Mouse (Mus musculus) neural tube, embryonic 15.5 days (tissue): ENCODE measurements around the gene Bud31. TPM values are rescaled to one million over a fixed set of nuclear protein-coding genes. Genes with fewer than 3 reads are reported as not detected.
A peak's percentile ranks its signal among the peaks of the same experiment; 100 is the strongest.

ENCODE experiments used
- ATAC-seq: fragments of 200-750 bp; cut with Nextera tagmentation; 2 replicates; pipeline ENCODE4 v1.8.0; 2017; ENCODE audit warnings: mild to moderate bottlenecking, moderate TSS enrichment, moderate library complexity; ENCODE audit not compliant: low FRiP score
- H3K27ac ChIP-seq: fragments of 300-500 bp; sonication (generic); replicated peaks from 2 replicates; pipeline ENCODE4 v1.5.1; 2015; ENCODE audit warnings: mild to moderate bottlenecking, inconsistent platforms
- H3K27me3 ChIP-seq: fragments of 300-500 bp; sonication (generic); replicated peaks from 2 replicates; pipeline ENCODE4 v1.6.1; 2015; ENCODE audit warnings: inconsistent platforms
- H3K36me3 ChIP-seq: fragments of 300-500 bp; sonication (generic); 2 replicates; pipeline ENCODE4 v1.6.1; 2015; ENCODE audit warnings: inconsistent platforms
- H3K4me1 ChIP-seq: fragments of 300-500 bp; sonication (generic); 2 replicates; pipeline ENCODE4 v1.6.1; 2015; ENCODE audit warnings: inconsistent platforms
- H3K4me2 ChIP-seq: fragments of 300-500 bp; sonication (generic); 2 replicates; pipeline ENCODE4 v1.6.1; 2015; ENCODE audit warnings: inconsistent platforms, mild to moderate bottlenecking, moderate library complexity
- H3K4me3 ChIP-seq: fragments of 300-500 bp; sonication (generic); replicated peaks from 2 replicates; pipeline ENCODE4 v1.5.1; 2015; ENCODE audit warnings: mild to moderate bottlenecking, inconsistent platforms
- H3K9ac ChIP-seq: fragments of 300-500 bp; sonication (generic); replicated peaks from 2 replicates; pipeline ENCODE4 v1.6.1; 2015; ENCODE audit warnings: mild to moderate bottlenecking, inconsistent platforms
- H3K9me3 ChIP-seq: fragments of 300-500 bp; sonication (generic); replicated peaks from 2 replicates; pipeline ENCODE4 v1.6.1; 2016; ENCODE audit warnings: inconsistent platforms
- WGBS: fragments of 180-500 bp; shearing (Covaris S2); methylation state at CpG from one replicate; pipeline ENCODE4 v1.1.7; 2015; ENCODE audit warnings: mixed read lengths; 5-methylcytosine and 5-hydroxymethylcytosine counted together
- polyA plus RNA-seq: library from polyadenylated mRNA; unstranded; fragments of >200 nt; fragmentation: Nextera tagmentation; extraction: Ambion mirVana; gene quantifications from 2 replicates; pipeline ENCODE4 v1.2.1, GENCODE M21; 2015

Bud31 gene
- polyA plus RNA-seq, 1 experiment from 2014 or later = 184 TPM

GRCm38 (mm10) chr5:145114071-145114605 lies 26.0 kb upstream of the Bud31 start, which contains the start of gene Arpc1b:
Gene Arpc1b, plus strand, starts transcription at chr5:145114215.
- under 1% methylated on average over 51 of the region's 53 CpGs for WGBS
- no peak within 1 kb of the TSS for H3K27ac ChIP-seq

DNA sequence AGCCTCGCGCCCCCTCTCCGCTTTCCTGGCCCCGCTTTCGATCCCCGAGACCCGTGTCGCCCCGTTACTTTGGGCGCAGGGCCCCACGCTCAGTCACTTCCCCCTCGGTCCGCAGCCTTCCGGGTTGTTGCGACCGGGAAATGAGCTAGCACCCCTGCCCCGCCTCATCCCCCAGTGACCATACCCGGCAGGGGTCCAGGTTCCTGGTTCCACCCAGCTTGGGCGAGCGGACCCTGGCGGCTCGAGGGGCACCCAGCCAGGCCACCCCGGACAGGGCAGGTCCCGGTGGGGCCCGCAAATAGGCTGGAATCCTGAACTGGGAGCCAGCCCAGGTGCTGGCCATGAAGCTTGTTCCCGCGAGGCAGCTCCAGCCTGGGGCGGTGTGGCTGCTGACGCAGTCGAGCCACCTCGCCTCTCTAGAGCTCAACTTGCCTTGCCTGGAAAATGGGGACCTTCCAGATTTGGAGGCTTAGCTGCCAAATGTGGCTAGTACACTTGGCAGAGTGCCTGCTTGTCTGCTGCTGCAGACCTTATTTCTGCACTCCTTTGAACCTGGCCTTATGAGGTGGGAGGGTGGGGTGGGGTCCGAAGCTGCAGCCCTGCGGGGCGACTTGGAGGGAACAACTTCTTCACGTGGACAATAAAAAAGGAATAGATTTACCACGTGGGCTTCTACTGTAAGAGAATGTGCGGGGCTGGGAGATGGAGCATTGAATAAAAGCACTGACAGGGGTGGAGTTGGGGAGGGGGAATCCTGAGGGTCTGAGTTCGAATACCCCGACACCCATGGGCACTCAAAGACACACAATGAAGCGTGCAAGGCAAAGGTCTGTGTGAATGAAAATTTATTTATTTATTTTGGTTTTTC lies 25.3 kb upstream of the Bud31 start:
- H3K9ac ChIP-seq = peak overlapping the region; percentile 36
- peak overlapping the region; percentile 41 for H3K4me3 ChIP-seq
- peaks cover 20% of the 10 kb centered on the region for H3K27me3 ChIP-seq
- no peak for ATAC-seq
- 15% methylated on average over 40 of the region's 40 CpGs for whole genome bisulfite sequencing
- peak overlapping the region; percentile 60 for H3K4me2 ChIP-seq
- peaks cover 17% of the 10 kb centered on the region for H3K4me1 ChIP-seq
- no peaks in the 10 kb centered on the region for H3K9me3 ChIP-seq
- peaks cover 15% of the 10 kb centered on the region for H3K36me3 ChIP-seq
- H3K27ac ChIP-seq = no peak overlapping the region

More at GRCm38 (mm10) chr5:145114071-145114605, 26.0 kb upstream of the Bud31 start, which contains the start of gene Arpc1b:
- no peaks in the 10 kb centered on the region for H3K9me3 ChIP-seq
- peaks cover 22% of the 10 kb centered on the region for H3K36me3 ChIP-seq
- H3K4me2 ChIP-seq = peak within 1 kb of the TSS; percentile 60
- peaks cover 17% of the 10 kb centered on the region for H3K4me1 ChIP-seq
- peak within 1 kb of the TSS; percentile 36 for H3K9ac ChIP-seq
- H3K27me3 ChIP-seq = peaks cover 20% of the 10 kb centered on the region
- H3K4me3 ChIP-seq = peak within 1 kb of the TSS; percentile 41
- ATAC-seq = peak; percentile 45; the same call in 1 of the 2 replicates

DNA sequence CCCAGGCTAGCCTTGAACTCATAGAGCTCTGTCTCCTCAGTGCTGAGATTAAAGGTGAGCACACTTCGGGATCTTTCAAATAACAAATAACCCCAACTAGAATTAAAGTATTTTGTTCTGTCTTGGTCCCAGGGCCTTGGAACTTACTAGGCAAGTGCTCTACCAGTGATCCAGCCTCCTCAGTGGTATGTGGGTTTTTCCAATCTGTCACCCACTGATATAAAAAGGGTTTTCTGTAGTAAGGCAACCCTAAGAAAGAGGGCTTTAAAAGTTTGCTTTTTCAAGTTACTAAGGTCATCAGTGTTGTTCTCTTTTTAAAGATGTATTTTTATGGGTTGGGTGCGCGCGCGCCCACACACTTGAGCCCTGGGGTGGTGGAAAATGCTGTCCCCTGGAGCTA lies 24.4 kb upstream of the Bud31 start:
- Histone ChIP-seq H3K4me1 (peaks cover 17% of the 10 kb centered on the region), H3K4me3 (no peak overlapping the region), H3K4me2 (peak overlapping the region; percentile 60), H3K9me3 (no peaks in the 10 kb centered on the region), H3K9ac (no peak overlapping the region), H3K36me3 (0 out of 2 replicates have a peak, but pooled peaks cover 6% of the 10 kb centered on the region), H3K27ac (peak overlapping the region; percentile 43; the same call in 1 of the 2 replicates), H3K27me3 (peaks cover 20% of the 10 kb centered on the region)
- no peak for ATAC-seq
- 93% methylated on average over 5 of the region's 5 CpGs for WGBS

GRCm38 (mm10) chr5:145116316-145116715 lies 23.8 kb upstream of the Bud31 start:
- H3K27me3 ChIP-seq = peaks cover 20% of the 10 kb centered on the region
- no peak for ATAC-seq
- H3K4me2 ChIP-seq = peak overlapping the region; percentile 60
- no peaks in the 10 kb centered on the region for H3K9me3 ChIP-seq
- no peak overlapping the region for H3K9ac ChIP-seq
- H3K4me1 ChIP-seq = peaks cover 17% of the 10 kb centered on the region
- H3K27ac ChIP-seq = peak overlapping the region; percentile 43; the same call in 1 of the 2 replicates
- H3K4me3 ChIP-seq = no peak overlapping the region
- 0 out of 2 replicates have a peak, but pooled peaks cover under 1% of the 10 kb centered on the region for H3K36me3 ChIP-seq
- 47% methylated on average over 4 of the region's 4 CpGs for WGBS

- Histone ChIP-seq H3K27me3 (peaks cover 20% of the 10 kb centered on the region), H3K4me3 (no peak overlapping the region), H3K4me1 (peaks cover 17% of the 10 kb centered on the region), H3K36me3 (no peaks in the 10 kb centered on the region), H3K9ac (no peak overlapping the region), H3K9me3 (no peaks in the 10 kb centered on the region), H3K4me2 (peak overlapping the region; percentile 15), H3K27ac (peak overlapping the region; percentile 23; the same call in 1 of the 2 replicates)
- 52% methylated on average over 10 of the region's 10 CpGs for WGBS
- no peak for ATAC-seq
These were observed 23.2 kb upstream of the Bud31 start for GRCm38 (mm10) chr5:145116916-145117315.

DNA sequence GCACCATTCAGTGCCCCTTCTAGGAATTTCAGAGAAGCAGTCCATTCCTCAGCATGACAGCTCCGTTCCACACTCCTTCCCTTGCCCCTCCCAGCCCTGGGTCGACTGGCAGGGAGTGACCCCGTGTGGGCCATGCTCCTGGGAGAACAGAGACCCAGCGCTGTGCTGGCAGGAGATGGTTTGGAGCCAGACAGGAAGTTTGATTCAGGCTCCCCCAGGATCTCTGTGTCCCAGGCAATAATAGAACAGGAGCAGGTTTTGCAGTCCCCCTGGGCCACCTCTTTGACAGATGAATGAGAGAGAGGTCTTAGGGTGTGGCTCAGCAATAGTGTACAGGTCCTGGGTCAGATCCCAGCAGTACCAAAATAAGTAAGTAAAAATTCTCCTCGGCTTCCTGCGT lies 22.2 kb upstream of the Bud31 start:
- no peak for ATAC-seq
- WGBS = 67% methylated on average over 6 of the region's 6 CpGs

GRCm38 (mm10) chr5:145118461-145118860 lies 21.7 kb upstream of the Bud31 start:
- ATAC-seq = no peak
- 86% methylated on average over 5 of the region's 5 CpGs for WGBS

More for the DNA sequence above, 22.2 kb upstream of the Bud31 start:
- Histone ChIP-seq H3K4me3 (no peak overlapping the region), H3K9me3 (no peaks in the 10 kb centered on the region), H3K4me2 (no peak overlapping the region), H3K4me1 (peaks cover 17% of the 10 kb centered on the region), H3K9ac (no peak overlapping the region), H3K27ac (no peak overlapping the region), H3K27me3 (peaks cover 20% of the 10 kb centered on the region), H3K36me3 (no peaks in the 10 kb centered on the region)

DNA sequence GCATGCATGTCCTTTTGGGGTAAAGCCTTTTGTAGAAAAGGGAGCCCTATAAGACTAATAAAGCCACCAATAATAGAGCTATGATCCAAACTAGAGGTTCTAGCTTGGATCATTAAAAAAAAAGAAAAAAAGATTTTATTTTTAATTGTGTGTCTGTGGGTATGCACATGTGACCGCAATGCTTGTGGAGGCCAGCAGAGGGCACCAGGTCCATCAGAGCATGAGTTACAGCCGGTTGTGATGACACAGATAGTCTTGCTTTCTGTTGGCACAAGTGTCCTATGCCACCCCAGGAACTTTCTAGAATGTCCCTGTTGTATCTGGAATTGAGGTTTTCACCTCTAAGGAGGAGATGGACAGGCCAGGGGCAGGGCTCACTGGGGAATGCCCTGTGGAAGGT lies 20.8 kb upstream of the Bud31 start:
- peaks cover 8% of the 10 kb centered on the region; the same call in 1 of the 2 replicates for H3K36me3 ChIP-seq
- H3K4me2 ChIP-seq = no peak overlapping the region
- H3K27me3 ChIP-seq = peaks cover 10% of the 10 kb centered on the region; the same call in 1 of the 2 replicates
- 94% methylated on average over 2 of the region's 2 CpGs for WGBS
- H3K9ac ChIP-seq = no peak overlapping the region
- no peak overlapping the region for H3K27ac ChIP-seq
- H3K4me3 ChIP-seq = no peak overlapping the region
- no peak for ATAC-seq
- peaks cover 11% of the 10 kb centered on the region for H3K4me1 ChIP-seq
- H3K9me3 ChIP-seq = no peaks in the 10 kb centered on the region

More at GRCm38 (mm10) chr5:145118461-145118860, 21.7 kb upstream of the Bud31 start:
- H3K9me3 ChIP-seq = no peaks in the 10 kb centered on the region
- no peaks in the 10 kb centered on the region for H3K36me3 ChIP-seq
- H3K9ac ChIP-seq = no peak overlapping the region
- no peak overlapping the region for H3K4me3 ChIP-seq
- peaks cover 19% of the 10 kb centered on the region for H3K27me3 ChIP-seq
- H3K27ac ChIP-seq = no peak overlapping the region
- H3K4me2 ChIP-seq = no peak overlapping the region
- peaks cover 17% of the 10 kb centered on the region for H3K4me1 ChIP-seq

DNA sequence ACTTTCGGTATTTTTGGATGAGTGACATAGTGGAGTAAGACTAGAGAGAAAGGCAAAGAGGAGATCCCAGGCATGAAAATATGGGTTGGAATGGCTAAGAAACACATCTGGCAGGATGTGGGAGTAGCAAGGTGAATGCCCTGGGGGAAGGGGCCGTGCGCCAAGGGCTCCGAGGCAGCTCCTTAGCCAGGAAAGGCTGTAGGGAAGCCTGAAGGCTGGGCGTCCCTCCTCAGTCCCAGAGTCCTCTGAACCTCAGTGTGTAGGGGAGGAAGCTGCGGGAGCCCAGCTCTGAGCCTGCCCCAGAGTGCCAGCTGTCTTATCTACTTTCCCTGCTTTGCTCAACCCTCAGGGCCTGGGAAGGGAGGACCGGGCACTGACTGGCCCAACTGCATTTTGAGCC lies 19.2 kb upstream of the Bud31 start:
- 78% methylated on average over 7 of the region's 7 CpGs for WGBS
- Histone ChIP-seq H3K4me1 (0 out of 2 replicates have a peak, but pooled peaks cover 3% of the 10 kb centered on the region), H3K9ac (no peak overlapping the region), H3K27ac (no peak overlapping the region), H3K4me3 (no peak overlapping the region), H3K27me3 (0 out of 2 replicates have a peak, but pooled peaks cover 5% of the 10 kb centered on the region), H3K36me3 (peaks cover 18% of the 10 kb centered on the region), H3K4me2 (no peak overlapping the region), H3K9me3 (no peaks in the 10 kb centered on the region)
- no peak for ATAC-seq

GRCm38 (mm10) chr5:145123396-145123795 lies 16.8 kb upstream of the Bud31 start:
- no peak overlapping the region for H3K4me2 ChIP-seq
- no peak overlapping the region for H3K9ac ChIP-seq
- no peak overlapping the region for H3K4me3 ChIP-seq
- WGBS = 96% methylated on average over 19 of the region's 19 CpGs
- no peak for ATAC-seq
- no peaks in the 10 kb centered on the region for H3K4me1 ChIP-seq
- H3K9me3 ChIP-seq = no peaks in the 10 kb centered on the region
- no peak overlapping the region for H3K27ac ChIP-seq
- H3K36me3 ChIP-seq = peaks cover 38% of the 10 kb centered on the region
- no peaks in the 10 kb centered on the region for H3K27me3 ChIP-seq

GRCm38 (mm10) chr5:145126580-145126979 lies 13.6 kb upstream of the Bud31 start:
- Histone ChIP-seq H3K4me1 (no peaks in the 10 kb centered on the region), H3K9me3 (no peaks in the 10 kb centered on the region), H3K9ac (no peak overlapping the region), H3K27me3 (no peaks in the 10 kb centered on the region), H3K36me3 (peaks cover 65% of the 10 kb centered on the region), H3K4me2 (no peak overlapping the region), H3K27ac (no peak overlapping the region), H3K4me3 (no peak overlapping the region)
- ATAC-seq = no peak
- WGBS = 94% methylated on average over 9 of the region's 9 CpGs
